Mouse (Mus musculus) embryonic facial prominence, embryonic 15.5 days (tissue): ENCODE measurements at regions not wholly inside any gene's neighbourhood (a gene's known extent, or its start where the extent isn't known, plus 50 kb on each side); places are given as distances from the start of the nearest gene placed in this dataset.

Experiments
- ATAC-seq: fragments of 200-750 bp; cut with Nextera tagmentation; 2 replicates; pipeline ENCODE4 v1.8.0; 2017; ENCODE audit warnings: low read depth, moderate TSS enrichment; ENCODE audit not compliant: insufficient number of reproducible peaks, low FRiP score, low TSS enrichment
- H3K27ac ChIP-seq: fragments of 300-500 bp; sonication (generic); replicated peaks from 2 replicates; pipeline ENCODE4 v1.5.1; 2015; ENCODE audit warnings: mild to moderate bottlenecking, inconsistent platforms
- H3K27me3 ChIP-seq: fragments of 300-500 bp; sonication (generic); 2 replicates; pipeline ENCODE4 v1.6.1; 2015; ENCODE audit warnings: inconsistent platforms
- H3K36me3 ChIP-seq: fragments of 300-500 bp; sonication (generic); 2 replicates; pipeline ENCODE4 v1.6.1; 2015; ENCODE audit warnings: mild to moderate bottlenecking, inconsistent platforms
- H3K4me1 ChIP-seq: fragments of 300-500 bp; sonication (generic); 2 replicates; pipeline ENCODE4 v1.6.1; 2015; ENCODE audit warnings: inconsistent platforms
- H3K4me2 ChIP-seq: fragments of 300-500 bp; sonication (generic); replicated peaks from 2 replicates; pipeline ENCODE4 v1.6.1; 2015; ENCODE audit warnings: mild to moderate bottlenecking, inconsistent platforms
- H3K4me3 ChIP-seq: fragments of 300-500 bp; sonication (generic); replicated peaks from 2 replicates; pipeline ENCODE4 v1.5.1; 2015; ENCODE audit warnings: mild to moderate bottlenecking, inconsistent platforms
- H3K9ac ChIP-seq: fragments of 300-500 bp; sonication (generic); 2 replicates; pipeline ENCODE4 v1.6.1; 2015; ENCODE audit warnings: inconsistent platforms
- H3K9me3 ChIP-seq: fragments of 300-500 bp; sonication (generic); replicated peaks from 2 replicates; pipeline ENCODE4 v1.6.1; 2016; ENCODE audit warnings: inconsistent platforms
- WGBS: fragments of 180-500 bp; shearing (Covaris S2); methylation state at CpG from one replicate; pipeline ENCODE4 v1.1.7; 2015; 5-methylcytosine and 5-hydroxymethylcytosine counted together

DNA sequence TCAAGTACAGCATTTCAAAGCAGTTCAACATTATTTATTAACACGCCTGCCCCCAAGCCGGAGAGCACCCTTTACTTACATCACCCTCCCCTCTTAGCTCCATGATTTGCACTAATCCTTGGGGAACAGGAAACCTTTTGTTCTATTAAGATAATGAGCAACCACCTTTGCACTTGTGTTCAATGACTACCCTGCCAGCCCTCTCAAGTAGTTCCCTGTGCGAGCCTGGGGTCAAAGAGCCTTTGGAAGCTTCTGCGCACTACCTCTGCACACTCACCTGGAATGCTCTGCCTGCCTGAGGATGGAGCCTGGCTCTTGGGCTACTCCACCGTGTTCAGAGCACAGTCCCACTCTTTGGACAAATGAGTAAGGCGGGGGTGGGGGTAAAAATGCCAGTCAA, 96.0 kb upstream of the Cdkn3 start:
- Histone ChIP-seq H3K27me3 (0 out of 2 replicates have a peak, but pooled peaks cover 2% of the 10 kb centered on the region), H3K4me3 (no peak overlapping the region), H3K27ac (no peak overlapping the region), H3K36me3 (no peaks in the 10 kb centered on the region), H3K9ac (no peak overlapping the region), H3K9me3 (no peaks in the 10 kb centered on the region), H3K4me2 (no peak overlapping the region), H3K4me1 (peaks cover 7% of the 10 kb centered on the region)
- no peak for ATAC-seq
- WGBS: 78% methylated on average over 6 of the region's 6 CpGs

DNA sequence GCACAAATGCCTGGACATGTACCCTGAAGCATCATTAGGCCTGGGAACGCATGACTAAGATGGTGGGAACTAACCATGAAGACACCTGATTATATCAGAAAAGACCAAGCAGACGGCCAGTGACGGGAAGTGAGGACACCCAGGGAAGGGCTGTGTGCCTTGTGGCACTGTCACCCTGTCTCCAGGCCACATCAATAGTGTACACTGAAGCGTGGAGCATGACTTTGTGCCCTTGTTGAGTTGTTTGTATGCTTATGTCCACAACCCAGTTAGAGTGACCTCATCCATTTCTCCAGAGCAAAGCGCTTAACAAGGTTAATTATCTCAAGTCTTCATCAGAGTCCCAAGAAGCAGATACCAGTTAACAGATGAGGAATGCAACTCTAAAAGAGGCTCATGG, 96.8 kb upstream of the Cdkn3 start:
- Histone ChIP-seq H3K27ac (no peak overlapping the region), H3K9ac (no peak overlapping the region), H3K4me1 (peaks cover 10% of the 10 kb centered on the region), H3K36me3 (no peaks in the 10 kb centered on the region), H3K4me3 (no peak overlapping the region), H3K9me3 (no peaks in the 10 kb centered on the region), H3K27me3 (0 out of 2 replicates have a peak, but pooled peaks cover 2% of the 10 kb centered on the region), H3K4me2 (no peak overlapping the region)
- 77% methylated on average over 5 of the region's 5 CpGs for WGBS
- ATAC-seq: no peak

DNA sequence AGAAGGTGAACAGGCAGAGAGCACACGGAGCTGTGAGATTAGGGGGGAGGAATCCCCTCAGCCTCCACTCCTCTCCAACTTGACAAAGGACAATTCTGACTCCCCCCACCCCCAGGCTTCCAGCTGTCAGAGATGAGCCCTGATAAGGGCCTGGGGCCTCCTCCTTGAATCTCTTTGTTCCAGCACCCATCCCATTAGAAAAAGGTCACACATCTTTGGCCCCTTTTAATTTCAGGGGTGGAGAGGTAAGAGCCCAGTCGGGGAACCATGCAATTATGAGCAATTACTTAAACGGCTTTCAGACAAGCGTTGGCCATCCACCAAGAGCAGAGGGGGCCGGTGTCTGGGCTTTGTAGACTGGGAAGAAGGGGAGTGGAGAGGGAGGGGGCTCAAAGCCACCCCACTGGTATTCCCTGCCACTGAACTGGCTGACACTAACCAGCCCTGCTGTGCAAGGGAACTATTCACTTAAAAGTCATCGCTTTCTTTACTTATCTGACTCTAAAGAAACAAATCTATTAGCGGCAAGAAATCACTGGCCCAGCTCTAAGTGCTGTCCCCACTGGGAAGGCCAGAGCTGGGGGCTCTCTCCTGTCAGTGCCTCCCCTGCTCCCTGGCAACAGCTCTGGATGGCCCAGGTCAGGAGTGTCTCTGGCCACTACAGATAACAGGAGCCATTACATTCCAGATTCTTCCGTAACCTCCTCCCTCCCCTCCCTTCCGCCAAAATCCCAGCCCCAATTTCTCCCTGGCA, 98.4 kb upstream of the Cdkn3 start:
- ATAC-seq: no peak
- 30% methylated on average over 9 of the region's 9 CpGs for WGBS
- Histone ChIP-seq H3K4me3 (no peak overlapping the region), H3K9me3 (no peaks in the 10 kb centered on the region), H3K4me1 (peaks cover 10% of the 10 kb centered on the region), H3K27me3 (0 out of 2 replicates have a peak, but pooled peaks cover 2% of the 10 kb centered on the region), H3K9ac (no peak overlapping the region), H3K27ac (no peak overlapping the region), H3K36me3 (no peaks in the 10 kb centered on the region), H3K4me2 (no peak overlapping the region)

DNA sequence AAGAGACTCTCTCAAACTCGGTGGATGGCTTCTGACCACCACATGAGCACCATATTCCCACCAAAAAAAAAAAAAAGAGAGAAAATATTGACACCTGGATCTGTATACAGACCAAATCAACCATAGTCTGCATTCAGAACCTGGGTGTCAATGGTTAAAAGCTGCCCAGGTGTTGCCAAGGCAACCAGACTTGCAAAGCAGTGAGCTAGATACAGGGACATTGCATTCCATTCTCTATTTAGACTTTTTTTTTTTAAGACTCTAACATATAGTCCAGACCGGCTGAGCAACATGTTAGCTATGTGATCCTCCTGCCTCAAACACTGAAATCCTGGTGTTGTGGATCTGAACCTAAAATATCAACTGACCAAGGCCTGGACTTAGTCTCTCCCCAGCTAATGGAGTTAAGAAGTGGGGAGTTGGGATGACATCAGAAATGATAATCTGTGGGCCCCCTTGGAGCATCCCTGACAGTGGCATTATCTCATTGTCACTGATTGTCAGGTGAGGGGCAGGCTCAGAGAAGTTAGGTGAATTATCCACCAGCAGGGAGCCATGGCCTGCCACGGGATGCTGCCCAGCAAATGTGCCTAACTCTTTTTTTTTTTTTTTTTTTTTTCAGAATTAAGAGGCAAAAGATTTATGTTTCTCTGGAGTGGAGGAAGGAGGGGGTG, 99.1 kb upstream of the Cdkn3 start:
- Histone ChIP-seq H3K4me2 (no peak overlapping the region), H3K4me3 (no peak overlapping the region), H3K27me3 (0 out of 2 replicates have a peak, but pooled peaks cover 2% of the 10 kb centered on the region), H3K36me3 (no peaks in the 10 kb centered on the region), H3K9me3 (no peaks in the 10 kb centered on the region), H3K9ac (no peak overlapping the region), H3K4me1 (peaks cover 10% of the 10 kb centered on the region), H3K27ac (no peak overlapping the region)
- ATAC-seq: no peak
- WGBS: 51% methylated on average over 3 of the region's 3 CpGs

DNA sequence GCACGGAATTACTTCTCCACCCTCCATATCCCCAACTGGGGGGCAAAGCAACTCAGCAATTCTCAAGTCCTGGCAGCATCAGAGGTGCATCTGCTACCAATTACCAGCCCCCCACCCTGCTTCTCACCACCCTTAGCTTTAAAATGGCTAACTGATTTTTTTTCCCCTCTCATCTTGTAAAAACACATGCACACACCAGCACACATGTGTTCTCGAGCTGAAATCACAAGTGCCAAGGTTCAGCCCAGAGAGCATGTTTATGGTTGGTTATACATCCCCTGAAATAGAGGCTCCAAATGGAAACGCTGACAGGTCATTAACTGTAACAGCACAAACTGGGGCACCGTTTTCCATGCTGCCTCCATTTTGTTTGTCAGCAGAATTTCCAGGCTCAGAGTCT, 101.0 kb upstream of the Cdkn3 start:
- Histone ChIP-seq H3K4me3 (no peak overlapping the region), H3K27ac (no peak overlapping the region; the same call in 1 of the 2 replicates), H3K27me3 (0 out of 2 replicates have a peak, but pooled peaks cover 2% of the 10 kb centered on the region), H3K4me1 (peaks cover 10% of the 10 kb centered on the region), H3K9me3 (no peaks in the 10 kb centered on the region), H3K36me3 (no peaks in the 10 kb centered on the region), H3K9ac (no peak overlapping the region), H3K4me2 (no peak overlapping the region)
- 27% methylated on average over 4 of the region's 4 CpGs for WGBS
- no peak for ATAC-seq

DNA sequence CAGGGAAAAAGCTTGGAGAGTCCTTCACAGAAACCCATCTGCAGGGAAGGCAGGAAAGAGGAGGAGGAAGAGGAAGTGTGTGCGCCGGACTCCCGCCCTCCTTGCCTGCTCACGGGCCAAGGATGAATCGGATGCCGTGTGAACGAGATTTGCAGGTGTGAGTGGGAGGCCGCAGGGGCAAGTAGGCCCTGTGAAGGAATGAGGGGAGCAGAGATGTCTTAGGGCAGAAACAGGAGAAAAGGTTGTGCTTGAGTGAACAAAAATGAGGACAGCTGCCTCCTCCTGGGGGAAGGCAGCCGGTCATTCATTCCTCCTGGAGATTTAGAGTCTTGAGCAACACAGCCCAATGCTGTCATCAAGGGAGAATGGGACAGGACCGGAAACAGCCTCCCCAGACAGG, 104.1 kb upstream of the Cdkn3 start:
- Histone ChIP-seq H3K4me2 (no peak overlapping the region), H3K9me3 (no peaks in the 10 kb centered on the region), H3K4me1 (peaks cover 10% of the 10 kb centered on the region), H3K4me3 (no peak overlapping the region), H3K9ac (no peak overlapping the region), H3K36me3 (no peaks in the 10 kb centered on the region), H3K27me3 (no peaks in the 10 kb centered on the region), H3K27ac (no peak overlapping the region)
- WGBS: 72% methylated on average over 10 of the region's 10 CpGs
- ATAC-seq: no peak

DNA sequence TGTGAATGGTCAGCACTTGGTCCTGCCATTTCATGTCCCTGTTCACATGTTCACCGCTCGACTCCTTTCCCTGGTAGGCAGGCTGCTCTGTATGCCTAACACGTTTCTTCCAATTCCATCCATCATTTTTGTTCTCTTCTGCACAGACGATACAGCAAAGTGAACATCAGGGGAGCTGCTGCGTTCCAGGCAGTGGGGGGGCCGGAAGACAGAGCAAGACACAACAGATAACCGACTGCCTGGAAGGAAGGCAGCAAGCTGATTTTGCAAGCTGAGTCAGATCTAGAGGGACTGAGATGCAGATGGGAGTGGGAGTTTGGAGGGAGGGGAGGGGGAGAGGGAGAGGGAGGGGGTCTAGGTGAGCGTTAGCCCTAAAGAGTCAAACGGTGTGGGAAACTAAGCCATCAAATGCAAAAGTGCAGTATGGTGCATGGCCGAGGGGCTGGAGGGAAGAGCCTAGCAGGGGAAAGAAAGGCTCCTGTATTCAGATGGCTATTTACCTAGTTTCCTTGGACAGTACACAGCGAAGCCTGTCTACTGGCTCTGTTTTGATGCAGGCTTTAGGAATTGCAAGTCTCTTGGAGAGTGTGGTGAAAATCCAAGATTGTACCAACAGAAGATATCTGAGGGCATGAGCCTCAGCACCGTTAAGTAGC, 112.9 kb upstream of the Cdkn3 start:
- Histone ChIP-seq H3K27me3 (no peaks in the 10 kb centered on the region), H3K4me3 (no peak overlapping the region), H3K27ac (no peak overlapping the region), H3K36me3 (no peaks in the 10 kb centered on the region), H3K4me1 (no peaks in the 10 kb centered on the region), H3K4me2 (no peak overlapping the region), H3K9ac (no peak overlapping the region), H3K9me3 (no peaks in the 10 kb centered on the region)
- ATAC-seq: no peak
- WGBS: 58% methylated on average over 12 of the region's 12 CpGs

DNA sequence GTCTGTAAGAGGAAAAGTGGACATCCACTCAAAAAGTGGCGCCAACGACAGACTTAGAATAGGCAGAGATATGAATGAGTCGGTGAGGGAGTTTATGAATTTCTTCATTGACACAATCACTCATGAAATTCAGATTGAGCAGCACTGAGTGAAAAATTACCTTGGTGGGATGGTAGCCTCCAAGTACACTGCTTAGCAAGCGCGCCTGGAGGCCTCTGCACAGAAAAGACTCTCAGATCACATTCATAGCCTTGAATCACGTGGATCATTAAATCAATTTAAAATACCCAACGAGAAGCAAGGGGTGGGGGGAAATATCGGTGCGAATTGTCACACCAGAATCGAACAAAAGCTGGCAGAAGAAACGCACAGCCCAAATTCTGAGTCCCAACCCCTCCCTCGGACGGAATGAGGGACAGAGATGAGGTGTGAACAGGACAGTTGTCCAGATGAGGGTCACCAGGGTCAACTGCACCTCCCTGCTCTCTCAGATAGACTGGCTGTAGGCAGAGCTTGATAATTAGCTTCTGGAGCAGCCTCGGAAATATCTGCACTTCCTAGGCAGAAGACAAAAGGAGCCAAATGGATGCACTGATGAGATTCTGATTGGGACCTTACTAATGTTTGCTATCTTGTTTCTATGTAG, 113.5 kb upstream of the Cdkn3 start:
- no peak overlapping the region for H3K4me2 ChIP-seq
- H3K9ac ChIP-seq: no peak overlapping the region
- WGBS: 81% methylated on average over 14 of the region's 14 CpGs
- no peaks in the 10 kb centered on the region for H3K4me1 ChIP-seq
- no peak overlapping the region for H3K27ac ChIP-seq
- no peak overlapping the region for H3K4me3 ChIP-seq
- ATAC-seq: no peak
- no peaks in the 10 kb centered on the region for H3K27me3 ChIP-seq
- no peaks in the 10 kb centered on the region for H3K36me3 ChIP-seq
- H3K9me3 ChIP-seq: no peaks in the 10 kb centered on the region

DNA sequence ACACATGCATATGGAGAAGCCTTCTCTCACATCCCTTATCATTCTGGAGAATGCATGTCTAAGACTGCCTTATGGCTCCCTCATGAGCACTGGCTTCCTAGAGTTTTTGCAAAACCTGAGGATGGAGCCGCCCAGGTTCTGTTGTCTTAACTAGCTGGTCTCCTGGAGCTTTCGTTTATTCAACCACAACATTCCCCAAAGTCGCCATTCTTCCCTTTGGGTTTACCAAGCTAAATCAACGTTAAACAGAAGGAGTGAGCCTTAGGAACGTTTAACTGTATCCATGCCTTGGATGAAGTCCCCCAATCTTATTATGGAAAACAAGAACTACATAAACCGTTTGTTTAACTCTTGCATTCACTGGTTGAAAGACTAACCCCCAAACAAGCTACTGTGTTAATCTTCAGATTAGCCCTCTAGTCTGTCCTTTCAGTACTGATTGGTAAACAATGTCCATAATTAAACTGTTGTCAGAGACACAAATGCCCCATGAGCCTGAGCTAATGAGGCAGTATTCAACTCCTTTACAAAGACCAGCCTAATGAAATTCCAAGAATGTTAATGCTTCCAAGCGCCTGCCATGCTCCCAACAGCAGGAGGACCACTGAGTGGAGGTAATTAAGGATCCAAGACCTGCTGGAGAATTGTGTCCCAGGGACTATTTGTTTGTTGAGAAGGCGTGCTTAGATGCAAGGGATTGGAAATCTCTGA, 121.1 kb upstream of the Cdkn3 start:
- Histone ChIP-seq H3K4me1 (peaks cover 7% of the 10 kb centered on the region; the same call in 1 of the 2 replicates), H3K4me2 (no peak overlapping the region), H3K27me3 (no peaks in the 10 kb centered on the region), H3K4me3 (no peak overlapping the region), H3K9ac (no peak overlapping the region), H3K36me3 (no peaks in the 10 kb centered on the region), H3K9me3 (no peaks in the 10 kb centered on the region), H3K27ac (no peak overlapping the region)
- no peak for ATAC-seq
- WGBS: 27% methylated on average over 8 of the region's 8 CpGs

DNA sequence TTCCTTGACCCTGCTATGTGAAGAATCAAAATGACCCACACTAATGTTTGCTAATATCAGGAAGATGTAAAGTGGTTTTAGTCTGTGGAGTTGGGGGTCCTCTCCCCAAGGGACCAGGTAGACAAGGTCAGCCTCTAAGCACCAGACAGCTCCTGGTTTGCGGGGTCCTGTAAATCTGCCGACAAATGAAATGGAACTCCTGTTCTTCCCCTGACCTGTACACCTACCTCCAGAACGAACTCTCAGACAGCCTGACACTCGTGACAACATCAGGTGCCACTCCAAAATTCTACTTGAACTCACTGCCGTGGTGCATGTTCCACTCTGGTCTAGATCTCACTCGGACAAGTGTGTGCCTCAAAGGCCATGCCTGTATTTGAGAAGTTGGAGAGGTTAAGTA, 121.8 kb upstream of the Cdkn3 start:
- Histone ChIP-seq H3K9me3 (no peaks in the 10 kb centered on the region), H3K4me3 (no peak overlapping the region), H3K27ac (no peak overlapping the region), H3K9ac (no peak overlapping the region), H3K27me3 (no peaks in the 10 kb centered on the region), H3K4me2 (no peak overlapping the region), H3K36me3 (no peaks in the 10 kb centered on the region), H3K4me1 (peaks cover 13% of the 10 kb centered on the region; the same call in 1 of the 2 replicates)
- 85% methylated on average over 6 of the region's 6 CpGs for WGBS
- ATAC-seq: no peak
